Mouse (Mus musculus): ENCODE measurements around the gene Cables2.
A peak's percentile ranks its signal among the peaks of the same experiment; 100 is the strongest.

The Cables2 gene

DNA sequence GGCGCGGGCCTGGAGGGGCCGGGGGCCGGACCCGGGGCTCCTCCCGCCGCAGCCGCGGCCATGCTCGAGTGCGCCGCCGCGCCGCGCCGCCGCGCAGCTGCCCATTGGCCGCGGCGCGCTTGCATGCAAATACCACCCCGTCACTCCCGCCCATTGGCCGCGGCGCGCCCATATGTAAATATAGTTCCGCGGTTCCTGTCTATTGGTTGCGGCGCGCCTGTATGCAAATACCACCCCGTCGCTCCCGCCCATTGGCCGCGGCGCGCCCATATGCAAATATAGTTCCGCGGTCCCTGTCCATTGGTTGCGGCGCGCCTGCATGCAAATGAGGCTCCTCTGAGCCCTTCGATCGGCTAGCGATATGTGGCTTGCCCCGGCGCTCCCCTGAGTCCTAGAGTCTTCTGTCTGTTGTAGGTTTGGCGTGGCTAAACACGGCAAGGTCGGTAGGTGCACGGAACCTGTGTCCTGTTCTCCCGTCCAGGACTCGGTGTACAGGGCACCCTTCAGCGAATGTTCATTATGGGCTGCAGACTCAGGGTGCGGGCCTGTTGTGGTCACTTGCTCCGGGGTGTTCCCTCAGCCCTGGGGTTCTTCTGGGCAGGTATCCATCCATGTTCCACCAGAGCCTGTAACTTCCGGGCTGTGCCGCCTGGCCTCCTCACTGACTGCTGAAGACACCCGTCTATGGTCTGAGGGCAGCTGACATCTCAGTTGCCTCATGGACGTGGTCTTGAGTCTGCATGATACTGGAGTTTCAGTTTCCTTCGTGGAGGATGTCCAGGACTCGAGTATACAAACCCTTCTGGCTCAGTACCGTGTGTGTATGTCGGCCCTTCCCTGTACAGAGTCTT lies at the start of gene Cables2:
Cables2 (minus strand) TSS at position 103 of the 851 bp plus-strand sequence.
- TF ChIP-seq POU5F1 (IDR thresholded peaks at IDR 0.05; ENCODE audit: borderline replicate concordance, low read length) (no peak), NANOG (IDR thresholded peaks at IDR 0.05; ENCODE audit: borderline replicate concordance, low read length) (no peak), CTCF (conservative IDR thresholded peaks at IDR 0.05; ENCODE audit: low read length) (no peak)

DNA sequence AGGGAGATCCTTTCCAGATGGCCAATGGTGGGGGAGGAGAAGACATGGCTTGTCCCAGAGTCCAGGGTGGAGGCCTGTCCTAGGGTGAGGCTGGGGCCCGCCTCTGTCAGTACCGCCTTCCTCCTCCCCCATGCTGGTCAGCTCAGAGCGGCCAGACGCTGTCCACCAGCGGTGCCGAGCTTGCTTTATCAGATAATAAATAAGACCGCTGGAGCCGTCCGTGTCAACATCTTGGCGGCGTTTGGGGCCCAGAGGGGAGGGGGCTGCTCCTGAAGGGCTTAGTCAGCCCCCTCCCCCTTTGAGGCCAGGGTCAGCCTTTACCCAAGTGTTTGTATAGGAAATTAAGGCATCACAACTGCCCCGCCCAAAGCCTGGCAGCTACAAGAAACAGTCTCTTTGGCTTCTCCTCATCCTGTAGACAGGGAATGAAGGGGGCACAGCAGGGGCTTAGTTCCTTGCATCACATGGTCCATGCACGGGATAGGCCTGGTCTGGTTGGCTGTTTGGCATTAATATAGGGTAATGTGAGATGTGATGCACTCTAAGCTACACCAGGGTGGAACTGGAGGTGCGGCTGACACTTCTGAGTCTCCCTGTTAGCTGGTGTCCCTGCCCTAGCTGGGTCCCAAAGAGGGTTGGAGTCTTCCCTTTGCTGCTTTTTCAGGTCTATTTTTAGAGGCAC lies 49.5 kb upstream of the Cables2 start:
- Histone ChIP-seq H3K27me3 (ENCODE audit: insufficient read depth, low read length) (peaks cover 22% of the 10 kb centered on the region), H3K9me3 (ENCODE audit: low read length) (no peaks in the 10 kb centered on the region), H3K4me1 (replicated peaks; ENCODE audit: low read depth, low read length) (peaks cover 16% of the 10 kb centered on the region), H3K4me3 (replicated peaks; ENCODE audit: low read length) (0 out of 2 replicates have a peak overlapping the region, but pooled peaks have one; percentile 20), H3K36me3 (ENCODE audit: insufficient read depth, low read length) (no peaks in the 10 kb centered on the region)
- no peak for TF ChIP-seq POU5F1 (IDR thresholded peaks at IDR 0.05; ENCODE audit: borderline replicate concordance, low read length)
- TF ChIP-seq CTCF (conservative IDR thresholded peaks at IDR 0.05; ENCODE audit: low read length), result no peak
- TF ChIP-seq NANOG (IDR thresholded peaks at IDR 0.05; ENCODE audit: borderline replicate concordance, low read length), result no peak

More for the DNA sequence above, at the start of gene Cables2:
- H3K9me3 ChIP-seq (ENCODE audit: low read length), result no peaks in the 10 kb centered on the region
- peaks cover 28% of the 10 kb centered on the region for H3K27me3 ChIP-seq (ENCODE audit: insufficient read depth, low read length)
- peaks cover 58% of the 10 kb centered on the region for H3K4me1 ChIP-seq (replicated peaks; ENCODE audit: low read depth, low read length)
- peak within 1 kb of the TSS; percentile 86 for H3K4me3 ChIP-seq (replicated peaks; ENCODE audit: low read length)
- peaks cover 32% of the 10 kb centered on the region for H3K36me3 ChIP-seq (ENCODE audit: insufficient read depth, low read length)

DNA sequence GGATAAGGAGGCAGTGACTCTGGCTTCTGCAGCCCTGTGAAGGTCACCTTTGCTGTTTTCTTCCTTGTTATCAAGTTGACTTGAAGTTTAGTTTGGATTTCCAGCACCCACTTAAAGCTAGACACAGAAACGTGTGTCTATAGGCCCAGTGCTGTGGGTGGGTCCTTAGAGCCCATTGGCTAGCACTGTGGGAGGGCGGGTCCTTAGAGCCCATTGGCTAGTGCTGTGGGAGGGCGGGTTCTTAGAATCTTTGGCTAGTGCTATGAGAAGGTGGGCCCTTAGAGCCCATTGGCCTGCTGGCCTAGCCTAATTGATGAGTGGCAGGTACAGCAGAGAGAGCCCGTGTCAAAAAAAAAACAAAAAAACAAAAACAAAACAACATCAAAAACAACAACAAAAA lies 46.9 kb upstream of the Cables2 start:
- H3K9me3 ChIP-seq (ENCODE audit: low read length), result peaks cover 13% of the 10 kb centered on the region
- no peaks in the 10 kb centered on the region for H3K36me3 ChIP-seq (ENCODE audit: insufficient read depth, low read length)
- peaks cover 16% of the 10 kb centered on the region for H3K4me1 ChIP-seq (replicated peaks; ENCODE audit: low read depth, low read length)
- peaks cover 23% of the 10 kb centered on the region for H3K27me3 ChIP-seq (ENCODE audit: insufficient read depth, low read length)
- H3K4me3 ChIP-seq (replicated peaks; ENCODE audit: low read length), result no peak overlapping the region
- TF ChIP-seq POU5F1 (IDR thresholded peaks at IDR 0.05; ENCODE audit: borderline replicate concordance, low read length) (no peak), CTCF (conservative IDR thresholded peaks at IDR 0.05; ENCODE audit: low read length) (no peak), NANOG (IDR thresholded peaks at IDR 0.05; ENCODE audit: borderline replicate concordance, low read length) (no peak)

DNA sequence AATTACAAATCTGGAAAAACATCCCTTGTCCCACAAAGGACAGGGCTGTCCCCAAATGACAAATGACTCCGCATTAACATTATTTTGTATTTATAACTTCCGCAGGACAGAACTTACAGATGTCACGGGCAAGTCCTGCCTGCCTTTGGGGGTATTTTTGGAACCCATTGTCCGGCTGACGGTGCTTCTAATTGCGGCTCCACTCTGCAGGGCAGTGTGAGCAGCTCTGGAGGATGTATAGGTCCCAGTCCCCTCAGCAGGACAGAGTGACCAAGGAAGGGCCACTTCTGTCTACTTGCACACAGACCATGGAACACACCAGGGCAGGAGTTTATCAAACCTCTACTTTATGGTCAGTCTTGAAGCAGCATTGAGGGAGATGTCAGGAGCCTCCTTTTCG lies 44.3 kb upstream of the Cables2 start:
- Histone ChIP-seq H3K4me3 (replicated peaks; ENCODE audit: low read length) (no peak overlapping the region), H3K36me3 (ENCODE audit: insufficient read depth, low read length) (no peaks in the 10 kb centered on the region), H3K27me3 (ENCODE audit: insufficient read depth, low read length) (peaks cover 30% of the 10 kb centered on the region), H3K9me3 (ENCODE audit: low read length) (peaks cover 13% of the 10 kb centered on the region), H3K4me1 (replicated peaks; ENCODE audit: low read depth, low read length) (peaks cover 11% of the 10 kb centered on the region)
- TF ChIP-seq CTCF (conservative IDR thresholded peaks at IDR 0.05; ENCODE audit: low read length) (no peak), POU5F1 (IDR thresholded peaks at IDR 0.05; ENCODE audit: borderline replicate concordance, low read length) (no peak), NANOG (IDR thresholded peaks at IDR 0.05; ENCODE audit: borderline replicate concordance, low read length) (no peak)

DNA sequence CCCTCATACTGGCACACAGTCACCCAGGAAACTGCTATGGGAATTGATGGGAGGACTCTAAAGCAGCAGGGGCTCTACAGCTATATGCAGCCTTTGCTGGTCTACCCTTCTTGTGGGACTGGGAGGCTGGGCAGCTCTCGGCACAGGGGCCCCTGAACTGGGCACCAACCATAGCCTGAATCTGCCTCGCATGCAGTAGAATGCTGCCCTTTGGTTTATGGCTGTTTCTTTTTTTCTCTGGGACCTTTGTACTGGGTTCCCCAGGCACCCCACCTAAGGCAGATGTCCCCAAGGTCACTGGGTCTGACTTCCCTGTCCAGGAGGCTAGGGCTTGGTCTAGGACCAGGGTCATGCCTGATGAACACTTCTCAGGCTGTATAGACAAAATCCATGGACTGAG lies 41.0 kb upstream of the Cables2 start:
- TF ChIP-seq CTCF (conservative IDR thresholded peaks at IDR 0.05; ENCODE audit: low read length) (no peak), POU5F1 (IDR thresholded peaks at IDR 0.05; ENCODE audit: borderline replicate concordance, low read length) (no peak), NANOG (IDR thresholded peaks at IDR 0.05; ENCODE audit: borderline replicate concordance, low read length) (no peak)
- H3K27me3 ChIP-seq (ENCODE audit: insufficient read depth, low read length), result peaks cover 36% of the 10 kb centered on the region
- H3K9me3 ChIP-seq (ENCODE audit: low read length), result peaks cover 13% of the 10 kb centered on the region
- H3K4me1 ChIP-seq (replicated peaks; ENCODE audit: low read depth, low read length), result no peaks in the 10 kb centered on the region
- no peaks in the 10 kb centered on the region for H3K36me3 ChIP-seq (ENCODE audit: insufficient read depth, low read length)
- no peak overlapping the region for H3K4me3 ChIP-seq (replicated peaks; ENCODE audit: low read length)

DNA sequence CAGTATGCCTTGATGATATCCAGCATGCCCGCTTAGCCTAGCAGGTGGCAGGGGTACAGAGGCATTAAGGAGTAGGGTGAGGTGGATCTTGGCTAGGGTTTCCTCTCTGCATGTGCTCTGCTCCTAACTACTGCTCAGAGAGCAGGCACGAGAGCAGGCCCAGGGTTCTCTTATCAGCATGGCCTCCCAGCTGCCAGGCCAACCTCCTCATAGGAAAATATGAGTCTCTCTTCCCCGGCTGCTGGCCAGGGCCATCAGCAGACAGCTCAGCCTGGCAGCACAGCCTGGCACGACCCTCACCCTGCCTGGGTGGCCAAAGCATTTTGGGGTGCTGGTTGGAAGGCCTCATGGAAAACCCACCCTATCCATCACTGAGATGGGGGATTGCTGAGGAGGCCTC lies 37.9 kb upstream of the Cables2 start:
- Histone ChIP-seq H3K9me3 (ENCODE audit: low read length) (peaks cover 5% of the 10 kb centered on the region), H3K4me3 (replicated peaks; ENCODE audit: low read length) (no peak overlapping the region), H3K27me3 (ENCODE audit: insufficient read depth, low read length) (peaks cover 14% of the 10 kb centered on the region), H3K4me1 (replicated peaks; ENCODE audit: low read depth, low read length) (no peaks in the 10 kb centered on the region), H3K36me3 (ENCODE audit: insufficient read depth, low read length) (no peaks in the 10 kb centered on the region)
- no peak for TF ChIP-seq CTCF (conservative IDR thresholded peaks at IDR 0.05; ENCODE audit: low read length)

DNA sequence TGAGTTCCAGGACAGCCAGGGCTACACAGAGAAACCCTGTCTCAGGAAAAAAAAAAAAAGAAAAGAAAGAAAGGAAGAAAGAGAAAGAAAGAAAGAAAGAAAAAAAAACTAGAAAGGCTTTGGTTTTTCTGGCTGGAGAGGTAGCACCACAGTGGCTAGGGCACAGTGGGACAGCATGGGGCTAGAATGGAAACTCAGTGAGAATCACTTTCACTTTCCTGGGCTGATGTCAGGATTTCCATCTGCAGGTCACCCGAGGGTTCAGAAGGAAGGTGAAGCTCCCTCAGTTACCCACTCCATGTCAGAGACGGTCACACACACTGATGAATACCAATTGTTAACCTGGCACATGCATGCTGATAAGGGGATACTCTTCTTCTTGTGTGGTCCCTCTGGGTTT lies 34.4 kb upstream of the Cables2 start:
- H3K27me3 ChIP-seq (ENCODE audit: insufficient read depth, low read length), result peaks cover 6% of the 10 kb centered on the region
- H3K4me3 ChIP-seq (replicated peaks; ENCODE audit: low read length), result no peak overlapping the region
- no peaks in the 10 kb centered on the region for H3K36me3 ChIP-seq (ENCODE audit: insufficient read depth, low read length)
- H3K9me3 ChIP-seq (ENCODE audit: low read length), result no peaks in the 10 kb centered on the region
- H3K4me1 ChIP-seq (replicated peaks; ENCODE audit: low read depth, low read length), result 0 out of 2 replicates have a peak, but pooled peaks cover 6% of the 10 kb centered on the region
- TF ChIP-seq CTCF (conservative IDR thresholded peaks at IDR 0.05; ENCODE audit: low read length) (no peak), POU5F1 (IDR thresholded peaks at IDR 0.05; ENCODE audit: borderline replicate concordance, low read length) (no peak), NANOG (IDR thresholded peaks at IDR 0.05; ENCODE audit: borderline replicate concordance, low read length) (no peak)

DNA sequence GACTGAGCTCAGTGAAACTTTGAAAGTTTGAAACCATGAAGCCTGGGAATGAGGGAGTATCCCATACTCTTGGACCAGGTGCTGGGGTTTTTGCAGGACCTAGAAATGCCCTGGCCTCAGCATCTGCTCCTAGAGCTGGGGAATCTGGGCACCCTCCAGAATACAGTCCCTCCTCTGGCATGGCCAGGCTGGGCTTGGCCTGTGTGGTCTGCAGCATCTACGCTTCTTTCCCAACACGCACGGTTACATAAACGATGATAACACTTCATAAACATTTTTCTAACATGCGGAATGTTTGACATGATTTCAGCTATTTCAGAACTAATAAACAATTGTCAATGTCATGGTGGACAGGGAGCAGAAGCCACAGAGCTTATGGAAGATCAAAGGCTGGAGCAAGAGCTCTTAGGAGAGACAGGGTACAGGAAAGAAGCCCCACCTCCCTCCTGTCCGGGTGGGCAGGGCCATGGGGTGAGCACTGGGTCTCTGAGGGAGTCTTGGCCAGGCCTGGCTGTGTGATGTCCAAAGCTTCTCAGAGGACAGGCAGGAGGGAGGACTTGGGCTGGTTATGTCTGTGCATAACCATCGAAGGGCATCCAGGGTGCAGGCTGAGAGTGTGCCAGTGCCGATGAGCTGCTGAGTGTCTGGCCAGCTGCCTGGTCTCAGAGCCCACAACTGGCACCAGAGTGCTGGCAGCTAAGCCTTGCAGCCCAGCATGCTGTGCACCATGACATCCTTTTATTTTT lies 33.3 kb upstream of the Cables2 start:
- TF ChIP-seq NANOG (IDR thresholded peaks at IDR 0.05; ENCODE audit: borderline replicate concordance, low read length) (no peak), CTCF (conservative IDR thresholded peaks at IDR 0.05; ENCODE audit: low read length) (no peak), POU5F1 (IDR thresholded peaks at IDR 0.05; ENCODE audit: borderline replicate concordance, low read length) (no peak)
- 0 out of 2 replicates have a peak, but pooled peaks cover 6% of the 10 kb centered on the region for H3K4me1 ChIP-seq (replicated peaks; ENCODE audit: low read depth, low read length)
- H3K27me3 ChIP-seq (ENCODE audit: insufficient read depth, low read length), result peaks cover 6% of the 10 kb centered on the region
- no peak overlapping the region for H3K4me3 ChIP-seq (replicated peaks; ENCODE audit: low read length)
- H3K9me3 ChIP-seq (ENCODE audit: low read length), result no peaks in the 10 kb centered on the region
- no peaks in the 10 kb centered on the region for H3K36me3 ChIP-seq (ENCODE audit: insufficient read depth, low read length)

Measured in E14TG2a.4 (cell line).